Mouse (Mus musculus): ENCODE measurements around the gene Zfp282. TPM values are rescaled to one million over a fixed set of nuclear protein-coding genes. Genes with fewer than 3 reads are reported as not detected.
A peak's percentile ranks its signal among the peaks of the same experiment; 100 is the strongest.
"Not testable (repeated sequence)": the region's sequence is repeated elsewhere in the genome, so short reads cannot be mapped to it uniquely, and the experiment has no call there.

The Zfp282 gene
- polyA plus RNA-seq, 1 experiment from 2014 or later, result 8.3 TPM

DNA sequence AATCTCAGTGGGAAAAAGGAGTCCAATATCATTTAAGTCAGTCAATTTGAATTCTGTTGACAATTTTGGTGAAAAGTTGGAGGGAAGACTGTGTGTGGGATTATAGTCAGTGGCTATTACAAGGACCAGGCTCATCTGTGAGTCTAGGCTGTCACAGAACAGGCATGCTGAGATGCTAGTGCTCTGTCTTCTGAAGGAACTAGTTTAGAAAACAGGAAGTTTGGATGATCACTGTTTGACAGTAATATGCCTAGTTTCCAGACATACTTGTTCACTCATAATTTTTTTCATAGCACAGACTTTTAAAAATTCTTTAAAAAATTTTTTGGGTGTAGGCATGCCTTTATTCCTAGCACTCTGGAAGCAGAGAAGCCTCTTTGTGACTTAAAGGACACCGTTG is 35.9 kb upstream of the Zfp282 start:
- Histone ChIP-seq H3K27me3 (replicated peaks; ENCODE audit: control insufficient read depth, insufficient read depth, low read length) (no peaks in the 10 kb centered on the region), H3K27ac (ENCODE audit: low read depth, low read length) (no peak overlapping the region), H3K4me3 (ENCODE audit: low read depth, low read length) (no peak overlapping the region), H3K9ac (ENCODE audit: low read depth, low read length) (no peak overlapping the region), H3K9me3 (ENCODE audit: control insufficient read depth, low read length) (no peaks in the 10 kb centered on the region), H3K36me3 (ENCODE audit: control insufficient read depth, insufficient read depth, low read length) (0 out of 2 replicates have a peak, but pooled peaks cover 2% of the 10 kb centered on the region), H3K4me1 (replicated peaks; ENCODE audit: control insufficient read depth, insufficient read depth, low read length) (peaks cover 19% of the 10 kb centered on the region), H3K4me2 (no peak overlapping the region)
- 96% methylated on average over 1 of the region's 1 CpGs for WGBS
- DNase-seq (ENCODE audit: low spot score) (no peak), ATAC-seq (replicated peaks; ENCODE audit: low FRiP score) (no peak)

DNA sequence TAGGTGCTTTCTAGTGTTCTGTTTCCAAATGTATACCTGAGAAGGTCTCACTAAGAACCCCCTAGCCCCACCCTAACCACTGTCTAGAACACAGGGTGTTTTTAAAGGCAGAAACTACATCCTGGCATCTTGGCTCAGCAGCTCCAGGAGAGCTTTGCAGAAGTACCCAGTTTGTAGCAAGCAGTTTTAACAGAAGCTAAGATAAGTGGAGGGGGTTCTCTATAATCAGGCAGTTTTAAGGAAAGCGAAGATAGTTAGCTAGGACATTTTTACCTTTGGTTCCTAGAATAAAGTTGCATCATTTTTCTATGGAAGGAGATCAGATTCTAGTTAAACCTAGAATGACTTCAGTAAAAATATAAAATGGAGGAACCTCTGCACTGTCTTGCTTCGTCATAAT is 35.2 kb upstream of the Zfp282 start:
- no peak for ATAC-seq (replicated peaks; ENCODE audit: low FRiP score)
- H3K27me3 ChIP-seq (replicated peaks; ENCODE audit: control insufficient read depth, insufficient read depth, low read length), result no peaks in the 10 kb centered on the region
- H3K9me3 ChIP-seq (ENCODE audit: control insufficient read depth, low read length), result no peaks in the 10 kb centered on the region
- H3K4me1 ChIP-seq (replicated peaks; ENCODE audit: control insufficient read depth, insufficient read depth, low read length), result peaks cover 16% of the 10 kb centered on the region
- H3K36me3 ChIP-seq (ENCODE audit: control insufficient read depth, insufficient read depth, low read length), result 0 out of 2 replicates have a peak, but pooled peaks cover 2% of the 10 kb centered on the region
- no peak overlapping the region for H3K27ac ChIP-seq (ENCODE audit: low read depth, low read length)
- WGBS, result 82% methylated on average over 2 of the region's 2 CpGs
- no peak overlapping the region for H3K4me3 ChIP-seq (ENCODE audit: low read depth, low read length)
- H3K4me2 ChIP-seq, result no peak overlapping the region
- DNase-seq (ENCODE audit: low spot score), result no peak
- no peak overlapping the region for H3K9ac ChIP-seq (ENCODE audit: low read depth, low read length)

DNA sequence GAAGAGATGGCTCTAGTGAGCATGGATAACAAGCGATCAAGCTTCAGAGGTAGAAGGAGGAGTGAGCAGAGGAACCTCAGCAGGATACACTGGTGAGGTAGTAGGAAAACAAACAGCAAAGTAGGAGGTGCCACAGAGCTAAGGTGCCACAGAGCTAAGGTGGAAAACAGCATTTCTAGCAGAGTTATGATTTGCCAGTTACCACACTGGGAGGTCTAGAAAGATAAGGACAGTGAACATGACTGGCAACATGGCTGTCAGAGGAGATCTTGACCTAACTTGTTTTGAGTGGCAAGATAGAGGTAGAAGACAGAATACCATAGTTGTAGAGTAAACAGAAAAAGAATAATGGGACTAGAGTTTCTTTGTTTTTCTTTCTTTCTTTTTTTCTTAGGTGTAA is 34.7 kb upstream of the Zfp282 start:
- Histone ChIP-seq H3K27me3 (replicated peaks; ENCODE audit: control insufficient read depth, insufficient read depth, low read length) (no peaks in the 10 kb centered on the region), H3K4me3 (ENCODE audit: low read depth, low read length) (no peak overlapping the region), H3K9ac (ENCODE audit: low read depth, low read length) (no peak overlapping the region), H3K27ac (ENCODE audit: low read depth, low read length) (no peak overlapping the region), H3K4me1 (replicated peaks; ENCODE audit: control insufficient read depth, insufficient read depth, low read length) (peaks cover 16% of the 10 kb centered on the region), H3K36me3 (ENCODE audit: control insufficient read depth, insufficient read depth, low read length) (0 out of 2 replicates have a peak, but pooled peaks cover 2% of the 10 kb centered on the region), H3K9me3 (ENCODE audit: control insufficient read depth, low read length) (no peaks in the 10 kb centered on the region), H3K4me2 (no peak overlapping the region)
- 85% methylated on average over 1 of the region's 1 CpGs for WGBS
- ATAC-seq (replicated peaks; ENCODE audit: low FRiP score) (peak; percentile 71), DNase-seq (ENCODE audit: low spot score) (no peak)

- H3K4me1 ChIP-seq (replicated peaks; ENCODE audit: control insufficient read depth, insufficient read depth, low read length), result no peaks in the 10 kb centered on the region
- H3K36me3 ChIP-seq (ENCODE audit: control insufficient read depth, insufficient read depth, low read length), result 0 out of 2 replicates have a peak, but pooled peaks cover 2% of the 10 kb centered on the region
- H3K9me3 ChIP-seq (ENCODE audit: control insufficient read depth, low read length), result no peaks in the 10 kb centered on the region
- DNase-seq (ENCODE audit: low spot score) (no peak), ATAC-seq (replicated peaks; ENCODE audit: low FRiP score) (no peak)
- H3K9ac ChIP-seq (ENCODE audit: low read depth, low read length), result no peak overlapping the region
- no peaks in the 10 kb centered on the region for H3K27me3 ChIP-seq (replicated peaks; ENCODE audit: control insufficient read depth, insufficient read depth, low read length)
- no peak overlapping the region for H3K27ac ChIP-seq (ENCODE audit: low read depth, low read length)
- H3K4me2 ChIP-seq, result no peak overlapping the region
- no peak overlapping the region for H3K4me3 ChIP-seq (ENCODE audit: low read depth, low read length)
Measured at GRCm38 (mm10) chr6:47845779-47846178, 31.2 kb upstream of the Zfp282 start.

DNA sequence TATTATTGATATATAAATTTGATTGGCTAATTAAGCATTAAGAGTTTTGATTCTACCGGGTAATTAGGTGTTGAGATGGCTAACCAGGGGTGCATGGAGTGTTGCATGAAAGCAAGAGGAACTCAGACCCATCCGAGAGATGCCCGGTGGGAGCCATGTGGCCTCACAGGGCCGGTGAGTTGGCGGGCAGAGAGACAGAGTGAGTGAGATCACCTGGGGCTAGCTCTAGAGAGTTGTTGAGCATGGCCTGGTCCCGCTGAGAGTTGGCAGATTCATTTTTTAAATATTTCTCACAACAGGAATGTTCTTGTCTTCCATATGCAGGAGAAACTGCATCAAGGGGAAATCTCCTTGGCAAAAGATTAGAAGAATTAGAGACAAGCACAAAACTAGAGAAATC is 19.8 kb upstream of the Zfp282 start:
- peaks cover 5% of the 10 kb centered on the region for H3K36me3 ChIP-seq (ENCODE audit: control insufficient read depth, insufficient read depth, low read length)
- no peak overlapping the region for H3K4me3 ChIP-seq (ENCODE audit: low read depth, low read length)
- ATAC-seq (replicated peaks; ENCODE audit: low FRiP score) (no peak), DNase-seq (ENCODE audit: low spot score) (no peak)
- 93% methylated on average over 6 of the region's 6 CpGs for WGBS
- no peak overlapping the region for H3K27ac ChIP-seq (ENCODE audit: low read depth, low read length)
- H3K9ac ChIP-seq (ENCODE audit: low read depth, low read length), result no peak overlapping the region
- H3K9me3 ChIP-seq (ENCODE audit: control insufficient read depth, low read length), result no peaks in the 10 kb centered on the region
- no peaks in the 10 kb centered on the region for H3K27me3 ChIP-seq (replicated peaks; ENCODE audit: control insufficient read depth, insufficient read depth, low read length)
- H3K4me2 ChIP-seq, result no peak overlapping the region
- H3K4me1 ChIP-seq (replicated peaks; ENCODE audit: control insufficient read depth, insufficient read depth, low read length), result no peaks in the 10 kb centered on the region

DNA sequence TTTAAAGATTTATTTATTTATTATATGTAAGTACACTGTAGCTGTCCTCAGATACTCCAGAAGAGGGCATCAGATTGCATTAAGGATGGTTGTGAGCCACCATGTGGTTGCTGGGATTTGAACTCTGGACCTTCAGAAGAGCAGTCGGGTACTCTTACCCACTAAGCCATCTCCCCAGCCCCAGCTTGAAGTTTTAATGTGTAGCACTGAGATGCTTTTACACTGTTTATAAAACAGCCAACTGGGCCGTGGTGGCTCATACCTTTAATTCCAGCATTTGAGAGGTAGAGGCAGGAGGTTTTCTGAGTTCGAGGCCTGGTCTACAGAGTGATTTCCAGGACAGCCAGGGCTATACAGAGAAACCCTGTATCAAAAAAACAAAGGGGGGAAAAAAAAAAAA is 19.3 kb upstream of the Zfp282 start:
- not testable (repeated sequence) for H3K9me3 ChIP-seq (ENCODE audit: control insufficient read depth, low read length); H3K27me3 ChIP-seq (replicated peaks; ENCODE audit: control insufficient read depth, insufficient read depth, low read length); H3K9ac ChIP-seq (ENCODE audit: low read depth, low read length); H3K4me2 ChIP-seq; DNase-seq (ENCODE audit: low spot score); H3K36me3 ChIP-seq (ENCODE audit: control insufficient read depth, insufficient read depth, low read length); ATAC-seq (replicated peaks; ENCODE audit: low FRiP score); H3K4me3 ChIP-seq (ENCODE audit: low read depth, low read length); H3K27ac ChIP-seq (ENCODE audit: low read depth, low read length); H3K4me1 ChIP-seq (replicated peaks; ENCODE audit: control insufficient read depth, insufficient read depth, low read length)
- WGBS, result 84% methylated on average over 3 of the region's 3 CpGs

- no peaks in the 10 kb centered on the region for H3K9me3 ChIP-seq (ENCODE audit: control insufficient read depth, low read length)
- H3K36me3 ChIP-seq (ENCODE audit: control insufficient read depth, insufficient read depth, low read length), result no peaks in the 10 kb centered on the region
- ATAC-seq (replicated peaks; ENCODE audit: low FRiP score) (no peak), DNase-seq (ENCODE audit: low spot score) (no peak)
- H3K4me1 ChIP-seq (replicated peaks; ENCODE audit: control insufficient read depth, insufficient read depth, low read length), result 0 out of 2 replicates have a peak, but pooled peaks cover 3% of the 10 kb centered on the region
- H3K4me3 ChIP-seq (ENCODE audit: low read depth, low read length), result no peak overlapping the region
- H3K4me2 ChIP-seq, result no peak overlapping the region
- no peak overlapping the region for H3K27ac ChIP-seq (ENCODE audit: low read depth, low read length)
- no peaks in the 10 kb centered on the region for H3K27me3 ChIP-seq (replicated peaks; ENCODE audit: control insufficient read depth, insufficient read depth, low read length)
- no peak overlapping the region for H3K9ac ChIP-seq (ENCODE audit: low read depth, low read length)
- 80% methylated on average over 5 of the region's 5 CpGs for WGBS
Measured at GRCm38 (mm10) chr6:47872266-47872665, 4.7 kb upstream of the Zfp282 start.

GRCm38 (mm10) chr6:47877461-47878132 is 593 bp downstream of the Zfp282 start:
- H3K27me3 ChIP-seq (replicated peaks; ENCODE audit: control insufficient read depth, insufficient read depth, low read length), result no peaks in the 10 kb centered on the region
- WGBS, result under 1% methylated on average over 70 of the region's 71 CpGs

GRCm38 (mm10) chr6:47878133-47878514 is 1.1 kb downstream of the Zfp282 start:
- Histone ChIP-seq H3K4me1 (replicated peaks; ENCODE audit: control insufficient read depth, insufficient read depth, low read length) (peaks cover 14% of the 10 kb centered on the region), H3K36me3 (ENCODE audit: control insufficient read depth, insufficient read depth, low read length) (peaks cover 18% of the 10 kb centered on the region; the same call in 1 of the 2 replicates), H3K27ac (ENCODE audit: low read depth, low read length) (peak overlapping the region; percentile 98), H3K9ac (ENCODE audit: low read depth, low read length) (peak overlapping the region; percentile 84), H3K9me3 (ENCODE audit: control insufficient read depth, low read length) (no peaks in the 10 kb centered on the region), H3K4me3 (ENCODE audit: low read depth, low read length) (peak overlapping the region; percentile 82), H3K27me3 (replicated peaks; ENCODE audit: control insufficient read depth, insufficient read depth, low read length) (no peaks in the 10 kb centered on the region), H3K4me2 (peak overlapping the region; percentile 95)
- DNase-seq (ENCODE audit: low spot score) (peak; percentile 45), ATAC-seq (replicated peaks; ENCODE audit: low FRiP score) (peak; percentile 6; the same call in 1 of the 2 replicates)
- under 1% methylated on average over 11 of the region's 11 CpGs for WGBS

More at GRCm38 (mm10) chr6:47877461-47878132, 593 bp downstream of the Zfp282 start:
- DNase-seq (ENCODE audit: low spot score), result peak; percentile 88
- Histone ChIP-seq H3K4me1 (replicated peaks; ENCODE audit: control insufficient read depth, insufficient read depth, low read length) (peaks cover 14% of the 10 kb centered on the region), H3K4me3 (ENCODE audit: low read depth, low read length) (peak overlapping the region; percentile 82), H3K4me2 (peak overlapping the region; percentile 95), H3K9me3 (ENCODE audit: control insufficient read depth, low read length) (no peaks in the 10 kb centered on the region), H3K27ac (ENCODE audit: low read depth, low read length) (peak overlapping the region; percentile 98), H3K9ac (ENCODE audit: low read depth, low read length) (peak overlapping the region; percentile 84), H3K36me3 (ENCODE audit: control insufficient read depth, insufficient read depth, low read length) (peaks cover 13% of the 10 kb centered on the region; the same call in 1 of the 2 replicates)
- ATAC-seq (replicated peaks; ENCODE audit: low FRiP score), result peak; percentile 95
